Mouse (Mus musculus) megakaryocyte-erythroid progenitor cell, adult 5-6 weeks (primary cell): Measurements from ENCODE around the gene Bhmt. TPM values are rescaled to one million over a fixed set of nuclear protein-coding genes. Genes with fewer than 3 reads are reported as not detected.

Experiments used
- ATAC-seq: replicated peaks from 2 replicates; pipeline ENCODE4 v1.8.0; 2016; ENCODE audit warnings: mild to moderate bottlenecking, inconsistent platforms; ENCODE audit not compliant: severe bottlenecking, poor library complexity, low FRiP score, low TSS enrichment
- total RNA-seq, 2 experiments: library from RNA; stranded (forward) in 1 of 2; stranded (reverse) in 1 of 2; fragments of 200-1000, 215-1000 nt in 1 of 2; fragments of >200 nt in 1 of 2; fragmentation: Nextera tagmentation in 1 of 2; gene quantifications; 2 replicates each; pipeline ENCODE4 v1.2.3; 2014 to 2017

Bhmt gene
- total RNA-seq (2014; fragmentation: Nextera tagmentation) (not detected in 2 replicates), total RNA-seq (2017) (not detected in 2 replicates)

- no peak for ATAC-seq
These were observed at the start of gene Bhmt for GRCm38 (mm10) chr13:93637282-93638245. TSS of gene Bhmt (minus strand) at chr13:93637961.

GRCm38 (mm10) chr13:93687321-93687720, 49.6 kb upstream of the Bhmt start:
- ATAC-seq = no peak

- ATAC-seq = no peak
These were observed 47.5 kb upstream of the Bhmt start for GRCm38 (mm10) chr13:93685226-93685625.

- no peak for ATAC-seq
These were observed 45.6 kb upstream of the Bhmt start for GRCm38 (mm10) chr13:93683336-93683735.

DNA sequence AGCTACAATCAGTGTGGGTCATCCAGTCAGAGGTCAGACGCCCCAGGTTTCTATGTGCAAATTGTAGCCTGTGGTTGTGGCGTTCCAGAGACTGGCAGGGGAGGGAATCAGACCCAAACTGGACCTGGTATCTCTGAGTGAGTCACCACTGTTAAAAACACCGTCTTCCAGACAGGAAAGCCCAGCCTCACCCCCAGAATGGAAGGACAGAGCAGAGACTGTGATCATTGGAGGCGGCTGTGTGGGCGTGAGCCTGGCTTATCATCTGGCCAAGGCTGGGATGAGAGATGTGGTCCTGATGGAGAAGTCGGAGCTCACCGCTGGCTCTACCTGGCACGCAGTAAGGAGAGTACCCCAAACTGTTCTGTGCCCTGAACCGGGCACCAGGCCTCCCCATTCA, 39.1 kb upstream of the Bhmt start:
- no peak for ATAC-seq

GRCm38 (mm10) chr13:93674131-93674561, 36.4 kb upstream of the Bhmt start, which contains the start of the genes Bhmt2 and Dmgdh:
TSS of gene Bhmt2 (minus strand) at chr13:93674302.
TSS of gene Dmgdh (plus strand) at chr13:93674433.
- no peak for ATAC-seq

GRCm38 (mm10) chr13:93673296-93673695, 35.5 kb upstream of the Bhmt start:
- no peak for ATAC-seq

DNA sequence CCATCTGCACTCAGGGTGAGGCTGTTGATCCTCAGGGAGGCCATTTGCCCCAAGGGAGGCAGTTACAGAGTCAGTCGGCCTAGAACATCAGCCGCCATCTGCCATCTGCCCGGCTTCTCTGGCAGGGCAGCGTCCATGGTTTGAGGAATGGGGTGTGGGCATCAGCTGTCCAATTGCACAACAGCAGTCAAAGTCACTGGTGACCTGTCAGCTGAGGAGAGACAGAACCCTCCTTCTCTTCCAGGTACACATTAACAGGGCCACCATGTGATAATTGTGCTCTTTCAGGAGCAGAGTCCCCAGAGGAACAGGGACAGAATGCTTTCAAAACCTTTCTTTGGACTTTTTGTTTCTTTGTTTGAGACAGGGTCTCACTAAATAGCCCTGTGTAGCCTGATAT, 34.6 kb upstream of the Bhmt start:
- ATAC-seq = no peak

- ATAC-seq = no peak
These were observed 29.8 kb upstream of the Bhmt start for GRCm38 (mm10) chr13:93667586-93667985.

DNA sequence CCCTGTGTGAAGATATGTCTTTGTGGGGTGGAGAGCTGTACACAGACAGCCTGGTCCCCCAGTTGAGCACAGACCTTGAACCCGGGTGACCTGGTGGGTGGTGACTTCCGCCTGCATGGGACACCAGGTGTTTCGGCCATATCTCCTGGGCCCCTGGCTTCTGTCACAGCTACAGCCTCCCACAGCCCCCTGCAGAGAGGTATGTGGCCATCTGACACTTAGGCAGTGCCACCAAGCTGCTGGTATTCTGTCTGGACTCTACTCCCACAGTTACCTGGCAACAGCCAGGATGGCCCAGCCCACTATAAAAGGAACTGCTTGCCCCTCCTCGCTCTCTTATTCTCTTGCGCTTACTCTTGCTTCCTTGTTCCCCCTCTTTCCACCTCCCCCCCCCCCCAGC, 20.2 kb upstream of the Bhmt start:
- ATAC-seq = no peak

DNA sequence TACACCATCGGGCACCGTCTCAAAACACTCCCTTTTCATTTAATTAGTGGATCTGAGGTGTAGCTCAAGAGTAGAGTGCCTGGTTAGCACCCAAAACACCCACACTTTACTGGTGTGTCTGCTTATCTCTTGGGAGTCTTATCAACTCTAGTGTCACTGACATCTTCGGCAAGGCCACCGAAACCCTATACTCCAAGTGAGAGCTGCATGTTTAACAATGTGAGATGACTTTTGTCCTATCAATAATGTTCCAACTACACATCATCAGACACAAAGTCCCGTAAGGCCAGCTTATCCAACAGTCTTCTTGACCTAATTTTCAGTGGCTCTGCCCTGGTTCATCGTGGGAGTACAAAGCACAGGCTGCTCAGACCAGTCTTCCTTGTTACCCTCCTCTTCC, 15.6 kb upstream of the Bhmt start:
- ATAC-seq = no peak

DNA sequence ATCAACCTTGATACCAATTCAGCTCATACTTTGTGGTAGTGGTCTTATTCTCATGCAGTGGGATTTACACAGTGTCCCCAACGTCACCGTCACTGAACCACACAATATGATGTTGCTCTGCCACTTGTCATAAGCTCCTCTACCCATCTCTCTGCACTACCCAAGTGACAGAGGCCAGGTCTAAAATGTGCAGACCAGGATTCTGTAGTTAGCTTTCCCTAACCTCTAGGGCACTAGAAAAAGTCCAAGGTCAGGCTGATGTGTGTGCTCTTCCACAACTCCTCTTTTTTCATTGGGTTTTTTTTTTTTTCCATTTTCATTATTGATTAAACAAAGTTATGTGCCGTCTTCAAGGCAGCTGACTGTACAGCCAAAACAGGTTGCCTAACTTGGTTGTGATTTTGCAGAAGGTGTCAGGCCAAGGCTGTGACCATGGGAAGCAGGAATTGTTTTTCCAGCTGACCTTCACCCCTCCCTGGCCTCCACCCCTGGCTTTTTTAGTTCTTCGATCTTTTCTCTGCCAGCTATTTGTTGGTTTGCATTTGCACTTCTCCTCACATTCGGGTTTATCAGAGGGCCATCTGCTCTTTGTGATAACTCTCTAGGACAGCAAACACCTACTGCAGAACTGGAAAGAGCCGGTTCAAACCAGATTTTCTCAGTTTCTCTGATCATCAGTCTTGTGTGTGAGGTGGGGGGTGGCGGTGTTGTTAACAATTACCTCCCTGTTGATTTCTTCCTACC, 10.8 kb upstream of the Bhmt start:
- no peak for ATAC-seq

- no peak for ATAC-seq
These were observed 1.9 kb upstream of the Bhmt start for GRCm38 (mm10) chr13:93639636-93640035.

DNA sequence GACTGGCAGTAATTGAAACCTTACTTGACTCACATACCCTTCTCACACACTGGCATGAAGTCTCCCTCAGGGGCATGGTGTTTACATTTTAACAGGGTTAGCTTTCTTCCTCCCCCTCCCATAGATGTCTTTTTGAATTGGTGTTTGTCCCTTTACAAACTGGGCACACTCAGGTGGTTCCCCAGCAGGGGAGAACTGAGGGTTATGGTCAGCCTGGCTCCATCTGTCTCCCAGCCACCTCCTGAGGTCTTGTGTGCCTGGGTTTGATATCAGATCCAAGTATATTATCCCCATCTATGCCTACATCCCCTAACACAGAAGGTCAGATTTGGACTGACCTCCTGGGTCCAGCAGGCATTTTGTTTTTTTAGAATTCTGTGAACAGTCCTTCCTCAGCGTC, 1.2 kb downstream of the Bhmt start:
- ATAC-seq = no peak

- no peak for ATAC-seq
These were observed 4.8 kb downstream of the Bhmt start for GRCm38 (mm10) chr13:93632927-93633326.

DNA sequence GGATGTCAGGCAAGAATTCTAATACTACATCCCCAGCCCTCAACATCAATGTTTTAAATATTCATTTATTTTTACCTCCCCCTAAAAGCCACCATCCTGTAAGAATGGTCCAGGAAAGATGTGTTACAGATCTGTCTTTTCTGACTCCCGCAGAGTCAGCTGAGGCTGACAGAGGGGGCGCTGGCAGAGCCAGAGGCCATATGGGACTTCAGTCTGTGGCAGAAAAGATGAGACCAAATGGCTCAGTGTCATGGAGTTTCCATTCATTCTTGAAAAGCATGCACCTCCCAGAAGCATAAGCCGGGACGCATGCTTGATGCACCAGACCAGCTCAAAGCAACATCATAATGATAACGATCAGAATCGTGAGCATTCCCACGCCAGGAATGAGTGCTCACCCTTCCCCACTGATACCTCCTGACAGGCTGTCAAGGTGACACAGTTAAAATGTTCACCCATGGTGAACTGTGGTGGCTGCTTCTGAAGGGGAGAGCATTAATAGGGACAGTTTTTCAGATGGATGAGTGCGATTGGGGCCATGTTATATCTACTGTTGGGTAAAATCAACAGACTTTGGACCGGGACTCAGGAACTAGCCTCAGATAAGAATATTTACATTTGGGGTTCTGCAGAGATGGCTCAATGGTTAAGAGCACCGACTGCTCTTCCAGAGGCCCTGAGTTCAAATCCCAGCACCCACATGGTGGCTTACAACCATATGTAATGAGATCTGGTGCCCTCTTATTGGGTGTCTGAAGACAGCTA, 6.6 kb downstream of the Bhmt start:
- ATAC-seq = no peak

DNA sequence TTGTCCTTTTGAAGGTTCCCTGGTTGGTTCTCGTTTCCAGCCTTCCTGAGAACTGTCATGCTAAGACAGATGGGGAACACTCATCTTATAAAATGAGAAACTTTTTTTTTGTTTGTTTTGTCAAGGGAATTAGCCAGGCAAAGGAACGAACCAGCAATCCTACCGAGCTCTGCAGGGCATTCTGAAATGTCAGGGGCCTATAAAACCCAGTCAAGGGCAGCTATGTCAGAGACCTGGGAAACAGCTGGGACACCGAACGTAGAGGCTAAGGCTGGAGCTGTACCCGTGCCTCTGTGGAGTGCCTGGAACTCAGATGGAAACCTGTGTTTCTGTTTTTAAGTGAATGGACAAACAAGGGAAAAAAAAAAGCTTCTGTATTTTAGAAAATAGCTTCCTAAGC, 8.9 kb downstream of the Bhmt start:
- no peak for ATAC-seq

DNA sequence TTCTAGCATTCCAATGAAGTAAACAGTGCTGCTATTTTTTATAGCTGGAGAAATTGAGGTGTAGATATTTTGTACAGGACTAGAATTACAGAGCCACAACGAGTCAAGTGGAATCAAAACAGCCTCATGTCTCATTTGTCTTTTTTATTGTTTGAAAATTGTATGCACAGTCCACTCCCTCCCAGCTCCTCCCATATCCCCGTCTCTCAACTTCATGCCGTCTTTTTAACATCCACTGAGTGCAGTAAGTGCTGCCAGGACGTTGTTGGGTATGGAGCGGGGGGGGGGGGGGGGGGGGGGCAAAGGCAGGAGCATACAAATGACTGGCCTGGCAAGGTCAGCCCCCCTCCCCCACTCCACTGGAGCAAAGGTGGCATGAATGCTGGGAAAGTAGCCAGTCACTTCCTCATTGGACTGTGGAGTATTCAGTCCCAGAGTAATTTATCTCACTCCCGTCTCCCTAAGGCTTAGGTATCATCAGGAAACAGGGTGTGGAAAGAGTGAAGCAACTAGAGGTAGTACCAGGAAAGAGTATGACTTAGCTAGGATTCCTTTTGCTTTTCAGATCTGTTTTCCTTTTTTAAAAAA, 23.3 kb downstream of the Bhmt start:
- no peak for ATAC-seq

- no peak for ATAC-seq
These were observed 24.0 kb downstream of the Bhmt start for GRCm38 (mm10) chr13:93613771-93614170.
